Mouse (Mus musculus): Measurements from ENCODE around the gene Ampd1. TPM values are rescaled to one million over a fixed set of nuclear protein-coding genes. Genes with fewer than 3 reads are reported as not detected.

The Ampd1 gene
- total and polyA plus RNA-seq, 3 experiments: 0.08 to 0.18 TPM; not detected in 1

DNA sequence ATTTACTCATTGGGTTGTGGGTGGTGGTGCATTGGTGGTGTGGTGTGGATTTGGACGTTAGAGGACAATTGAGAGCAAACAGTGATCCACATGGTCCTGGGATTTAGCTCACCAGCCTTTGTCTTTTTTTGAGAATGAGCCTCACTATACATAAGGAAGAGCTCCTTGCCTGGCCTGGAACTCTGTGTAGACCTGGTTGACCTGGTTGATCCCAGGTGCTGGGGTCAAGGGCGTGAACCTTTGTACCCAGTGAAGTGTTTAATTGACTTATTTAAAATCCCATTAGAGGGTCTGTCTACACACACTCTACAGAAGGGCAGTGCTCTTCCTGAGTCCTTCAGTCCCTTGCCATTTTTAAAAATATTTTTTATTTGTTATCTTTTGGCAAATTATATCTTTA, 71.5 kb downstream of the Ampd1 start:
- TF ChIP-seq GABPA (IDR thresholded peaks at IDR 0.05; ENCODE audit: low read depth, low read length): no peak
- TF ChIP-seq TAL1 (IDR thresholded peaks at IDR 0.05; ENCODE audit: low read length): no peak
- TF ChIP-seq KAT2A (conservative IDR thresholded peaks at IDR 0.05; ENCODE audit: low read depth, low read length): no peak
- TF ChIP-seq ETS1 (IDR thresholded peaks at IDR 0.05; ENCODE audit: low read depth, low read length): no peak
- TF ChIP-seq MAX (IDR thresholded peaks at IDR 0.05; ENCODE audit: low read length): no peak
- TF ChIP-seq USF2 (IDR thresholded peaks at IDR 0.05; ENCODE audit: borderline replicate concordance in 1 of 2, insufficient read depth in 1 of 2, low read depth in 1 of 2, low read length in 2 of 2): no peak
- no peak for TF ChIP-seq MXI1 (IDR thresholded peaks at IDR 0.05; ENCODE audit: low read depth, low read length)
- no peak for TF ChIP-seq SMC3 (IDR thresholded peaks at IDR 0.05; ENCODE audit: low read depth, low read length)
- Histone ChIP-seq H3K4me1 (ENCODE audit: control insufficient read depth in 1 of 2, insufficient read depth in 2 of 2, low read length in 2 of 2) (peaks cover 2 to 6% of the 10 kb centered on the region in 2 experiments; a peak in 3 of 4 replicates), H3K36me3 (ENCODE audit: control insufficient read depth in 1 of 2, insufficient read depth in 2 of 2, low read length in 2 of 2) (peaks cover 0 to 7% of the 10 kb centered on the region in 2 experiments; a peak in 2 of 4 replicates), H3K9ac (ENCODE audit: control insufficient read depth, low read depth, low read length, poor library complexity, severe bottlenecking) (no peak overlapping the region), H3K79me2 (ENCODE audit: control insufficient read depth, insufficient read depth, low read length, poor library complexity) (no peaks in the 10 kb centered on the region), H3K9me3 (replicated peaks; ENCODE audit: insufficient read depth, low read length) (no peaks in the 10 kb centered on the region), H3K27me3 (ENCODE audit: control insufficient read depth in 1 of 2, insufficient read depth in 2 of 2, low read length in 2 of 2) (no peaks in the 10 kb centered on the region), H3K4me3 (ENCODE audit: control insufficient read depth in 1 of 2, insufficient read depth in 1 of 2, low read depth in 2 of 2, low read length in 2 of 2) (no peak overlapping the region), H3K27ac (ENCODE audit: control insufficient read depth, low read depth, low read length) (no peak overlapping the region)
- no peak for DNase-seq (ENCODE audit: low read depth, low spot score)

- Histone ChIP-seq H3K27ac (ENCODE audit: control insufficient read depth, low read depth, low read length) (no peak overlapping the region), H3K9ac (ENCODE audit: control insufficient read depth, low read depth, low read length, poor library complexity, severe bottlenecking) (no peak overlapping the region), H3K27me3 (ENCODE audit: control insufficient read depth in 1 of 2, insufficient read depth in 2 of 2, low read length in 2 of 2) (no peaks in the 10 kb centered on the region), H3K79me2 (ENCODE audit: control insufficient read depth, insufficient read depth, low read length, poor library complexity) (no peaks in the 10 kb centered on the region), H3K36me3 (ENCODE audit: control insufficient read depth in 1 of 2, insufficient read depth in 2 of 2, low read length in 2 of 2) (peaks cover 0 to 7% of the 10 kb centered on the region in 2 experiments; a peak in 2 of 4 replicates), H3K4me3 (ENCODE audit: control insufficient read depth in 1 of 2, insufficient read depth in 1 of 2, low read depth in 2 of 2, low read length in 2 of 2) (no peak overlapping the region), H3K4me1 (ENCODE audit: control insufficient read depth in 1 of 2, insufficient read depth in 2 of 2, low read length in 2 of 2) (peaks cover 2 to 6% of the 10 kb centered on the region in 2 experiments; a peak in 3 of 4 replicates), H3K9me3 (replicated peaks; ENCODE audit: insufficient read depth, low read length) (no peaks in the 10 kb centered on the region)
- DNase-seq (ENCODE audit: low read depth, low spot score): no peak
- TF ChIP-seq POLR2AphosphoS2 (IDR thresholded peaks at IDR 0.05; ENCODE audit: low read length) (no peak), USF2 (IDR thresholded peaks at IDR 0.05; ENCODE audit: borderline replicate concordance in 1 of 2, insufficient read depth in 1 of 2, low read depth in 1 of 2, low read length in 2 of 2) (no peak), EP300 (IDR thresholded peaks at IDR 0.05; ENCODE audit: low read depth in 1 of 2, low read length in 2 of 2) (no peak), GATA1 (IDR thresholded peaks at IDR 0.05; ENCODE audit: low read depth, low read length) (no peak), RCOR1 (IDR thresholded peaks at IDR 0.05; ENCODE audit: low read depth, low read length) (no peak), MAX (IDR thresholded peaks at IDR 0.05; ENCODE audit: low read length) (no peak), E2F4 (IDR thresholded peaks at IDR 0.05; ENCODE audit: borderline replicate concordance, low read depth, low read length) (no peak), ZNF384 (IDR thresholded peaks at IDR 0.05; ENCODE audit: low read depth, low read length) (no peak), MYB (IDR thresholded peaks at IDR 0.05; ENCODE audit: low read depth, low read length) (no peak), ZMIZ1 (IDR thresholded peaks at IDR 0.05; ENCODE audit: low read depth, low read length) (no peak), NELFE (IDR thresholded peaks at IDR 0.05; ENCODE audit: low read depth, low read length) (no peak), TBP (IDR thresholded peaks at IDR 0.05; ENCODE audit: low read depth, low read length) (no peak), ELF1 (IDR thresholded peaks at IDR 0.05; ENCODE audit: low read depth, low read length) (no peak), MYC (IDR thresholded peaks at IDR 0.05; ENCODE audit: low read depth, low read length) (no peak), SMC3 (IDR thresholded peaks at IDR 0.05; ENCODE audit: low read depth, low read length) (no peak)
These were observed 72.0 kb downstream of the Ampd1 start for GRCm38 (mm10) chr3:103145791-103146190.
